Mouse (Mus musculus) stomach, embryonic 14.5 days (tissue): ENCODE measurements around the gene Pigq. TPM values are rescaled to one million over a fixed set of nuclear protein-coding genes. Genes with fewer than 3 reads are reported as not detected.

Experiments
- ATAC-seq: fragments of 200-750 bp; cut with Nextera tagmentation; 2 replicates; pipeline ENCODE4 v1.8.0; 2017; ENCODE audit warnings: low read depth, moderate TSS enrichment; ENCODE audit not compliant: insufficient number of reproducible peaks, insufficient read depth, low FRiP score
- H3K27ac ChIP-seq: fragments of 300-500 bp; sonication (generic); 2 replicates; pipeline ENCODE4 v1.5.1; 2014; ENCODE audit warnings: mild to moderate bottlenecking, low read length, moderate library complexity, mixed read lengths
- H3K27me3 ChIP-seq: fragments of 300-500 bp; sonication (generic); 2 replicates; pipeline ENCODE4 v1.6.1; 2014; ENCODE audit warnings: low read length, control low read depth, mixed read lengths; ENCODE audit not compliant: control insufficient read depth, insufficient read depth
- H3K36me3 ChIP-seq: fragments of 300-500 bp; sonication (generic); 2 replicates; pipeline ENCODE4 v1.6.1; 2014; ENCODE audit warnings: mild to moderate bottlenecking, control low read depth, low read length, moderate library complexity, mixed read lengths; ENCODE audit not compliant: control insufficient read depth, insufficient read depth
- H3K4me1 ChIP-seq: fragments of 300-500 bp; sonication (generic); 2 replicates; pipeline ENCODE4 v1.6.1; 2014; ENCODE audit warnings: low read length, control low read depth, mixed read lengths; ENCODE audit not compliant: control insufficient read depth, insufficient read depth
- H3K4me2 ChIP-seq: fragments of 300-500 bp; sonication (generic); replicated peaks from 2 replicates; pipeline ENCODE4 v1.6.1; 2014; ENCODE audit warnings: low read depth, low read length, control low read depth
- H3K4me3 ChIP-seq: fragments of 300-500 bp; sonication (generic); 2 replicates; pipeline ENCODE4 v1.5.1; 2014; ENCODE audit warnings: low read depth, low read length, control low read depth
- H3K9ac ChIP-seq: fragments of 300-500 bp; sonication (generic); replicated peaks from 2 replicates; pipeline ENCODE4 v1.6.1; 2014; ENCODE audit warnings: low read depth, mild to moderate bottlenecking, control low read depth, low read length, moderate library complexity, mixed read lengths
- H3K9me3 ChIP-seq: fragments of 300-500 bp; sonication (generic); 2 replicates; pipeline ENCODE4 v1.6.1; 2016; ENCODE audit warnings: low read depth, low read length, control low read depth; ENCODE audit not compliant: control insufficient read depth
- WGBS: fragments of 180-500 bp; shearing (Covaris S2); extraction: QIAGEN DNeasy Blood & Tissue Kit; methylation state at CpG from one replicate; pipeline ENCODE4 v1.1.7; 2014; 5-methylcytosine and 5-hydroxymethylcytosine counted together
- polyA plus RNA-seq: library from polyadenylated mRNA; unstranded; fragments of >200 nt; fragmentation: Nextera tagmentation; extraction: Ambion mirVana; gene quantifications from 2 replicates; pipeline ENCODE4 v1.2.1, GENCODE M21; 2014

Gene Pigq
- polyA plus RNA-seq, 1 experiment from 2014 or later, result 59.7 TPM

DNA sequence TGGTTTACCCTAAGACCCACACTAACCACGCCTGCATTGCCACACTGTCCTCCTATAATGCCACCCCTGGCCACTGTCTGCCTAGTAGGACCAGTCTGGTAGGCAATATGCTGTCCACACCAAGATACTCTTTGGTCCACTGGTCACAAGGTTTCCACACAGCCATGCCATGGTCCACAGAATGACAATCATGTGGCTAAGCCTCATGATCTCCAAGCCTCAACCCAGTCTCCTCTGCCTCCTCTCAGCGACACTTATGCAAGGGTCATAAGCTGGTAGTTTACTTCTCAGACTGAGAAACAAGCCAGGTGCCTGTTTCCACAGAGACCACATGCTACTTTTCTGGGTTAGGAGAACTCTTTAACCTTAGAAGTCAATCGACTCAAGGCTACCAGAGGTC lies 38.2 kb upstream of the Pigq start:
- WGBS, result 85% methylated on average over 3 of the region's 3 CpGs

DNA sequence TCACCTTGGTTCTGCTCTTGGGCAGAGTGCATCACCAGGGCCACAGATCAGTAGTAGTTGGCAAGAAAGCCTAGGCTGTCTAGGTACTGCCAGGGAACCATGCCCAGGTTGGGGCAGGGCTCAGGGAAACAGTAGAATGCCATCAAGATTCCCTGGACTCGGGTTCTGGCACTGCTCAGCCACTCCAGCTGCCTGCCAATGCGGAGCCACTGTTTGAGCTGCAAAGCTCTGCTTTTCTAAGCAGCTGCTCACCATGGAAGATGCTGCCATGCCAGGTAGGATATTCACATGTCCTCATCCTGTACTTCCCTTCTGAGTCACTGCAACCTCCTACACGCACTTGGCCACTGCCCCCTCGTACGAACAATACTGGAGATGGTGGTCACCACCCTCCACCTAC lies 36.1 kb upstream of the Pigq start:
- ATAC-seq, result no peak
- no peak overlapping the region for H3K27ac ChIP-seq
- no peak overlapping the region for H3K4me2 ChIP-seq
- H3K4me1 ChIP-seq, result peaks cover 9% of the 10 kb centered on the region
- H3K27me3 ChIP-seq, result no peaks in the 10 kb centered on the region
- no peaks in the 10 kb centered on the region for H3K9me3 ChIP-seq
- WGBS, result 88% methylated on average over 5 of the region's 5 CpGs
- H3K36me3 ChIP-seq, result no peaks in the 10 kb centered on the region
- H3K4me3 ChIP-seq, result no peak overlapping the region
- no peak overlapping the region for H3K9ac ChIP-seq

More for the DNA sequence above, 38.2 kb upstream of the Pigq start:
- H3K27ac ChIP-seq, result no peak overlapping the region
- no peaks in the 10 kb centered on the region for H3K36me3 ChIP-seq
- no peaks in the 10 kb centered on the region for H3K9me3 ChIP-seq
- H3K4me1 ChIP-seq, result peaks cover 9% of the 10 kb centered on the region
- H3K4me3 ChIP-seq, result no peak overlapping the region
- H3K9ac ChIP-seq, result no peak overlapping the region
- no peak for ATAC-seq
- H3K27me3 ChIP-seq, result no peaks in the 10 kb centered on the region
- no peak overlapping the region for H3K4me2 ChIP-seq

DNA sequence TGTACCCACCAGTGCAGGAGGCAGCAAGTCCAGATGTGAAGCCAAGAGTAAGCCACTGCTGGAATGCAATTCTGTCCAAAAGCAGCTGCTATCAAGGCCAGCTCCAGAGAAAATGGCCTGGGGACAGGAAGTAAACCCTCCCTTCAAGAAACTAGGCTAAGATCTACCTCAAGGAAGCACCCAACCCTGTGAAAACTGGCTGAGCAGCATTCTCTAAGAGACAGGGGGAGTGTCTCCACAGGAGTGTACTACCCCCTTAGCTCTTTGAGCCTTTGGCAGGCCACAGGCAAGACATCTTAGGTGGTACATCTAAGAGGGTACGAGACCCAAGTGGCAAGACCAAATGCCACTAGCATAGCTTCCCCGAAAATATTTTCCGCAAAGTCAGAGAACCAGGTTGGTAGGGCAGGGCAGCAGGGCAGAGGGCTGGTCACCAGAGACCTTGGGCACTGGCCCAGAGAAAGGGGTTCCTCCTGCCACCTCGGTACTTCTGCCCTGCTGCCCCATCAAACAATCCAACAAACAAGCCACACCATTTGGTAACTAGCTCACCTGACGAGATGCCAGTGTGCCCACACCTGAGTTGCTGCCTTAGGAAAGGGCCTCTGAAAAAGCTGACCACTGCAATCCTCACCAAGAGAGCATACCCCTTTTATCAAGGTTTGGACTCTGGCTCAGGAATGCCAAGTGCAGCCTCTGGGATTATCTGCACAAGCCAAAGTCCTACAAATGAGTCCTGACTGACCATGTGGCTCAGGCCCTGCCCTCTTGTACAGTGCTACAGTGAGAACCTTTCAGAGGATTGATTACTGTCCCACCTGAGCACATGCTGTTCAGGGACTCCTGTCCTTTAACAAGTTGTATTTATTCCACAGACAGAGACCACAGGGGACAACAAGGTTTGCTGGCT lies 35.3 kb upstream of the Pigq start:
- Histone ChIP-seq H3K9me3 (no peaks in the 10 kb centered on the region), H3K9ac (no peak overlapping the region), H3K4me2 (no peak overlapping the region), H3K27ac (no peak overlapping the region), H3K27me3 (no peaks in the 10 kb centered on the region), H3K4me3 (no peak overlapping the region), H3K36me3 (no peaks in the 10 kb centered on the region), H3K4me1 (peaks cover 9% of the 10 kb centered on the region)
- ATAC-seq, result 0 out of 2 replicates have a peak, but pooled peaks have one; percentile 23
- WGBS, result 83% methylated on average over 5 of the region's 5 CpGs

DNA sequence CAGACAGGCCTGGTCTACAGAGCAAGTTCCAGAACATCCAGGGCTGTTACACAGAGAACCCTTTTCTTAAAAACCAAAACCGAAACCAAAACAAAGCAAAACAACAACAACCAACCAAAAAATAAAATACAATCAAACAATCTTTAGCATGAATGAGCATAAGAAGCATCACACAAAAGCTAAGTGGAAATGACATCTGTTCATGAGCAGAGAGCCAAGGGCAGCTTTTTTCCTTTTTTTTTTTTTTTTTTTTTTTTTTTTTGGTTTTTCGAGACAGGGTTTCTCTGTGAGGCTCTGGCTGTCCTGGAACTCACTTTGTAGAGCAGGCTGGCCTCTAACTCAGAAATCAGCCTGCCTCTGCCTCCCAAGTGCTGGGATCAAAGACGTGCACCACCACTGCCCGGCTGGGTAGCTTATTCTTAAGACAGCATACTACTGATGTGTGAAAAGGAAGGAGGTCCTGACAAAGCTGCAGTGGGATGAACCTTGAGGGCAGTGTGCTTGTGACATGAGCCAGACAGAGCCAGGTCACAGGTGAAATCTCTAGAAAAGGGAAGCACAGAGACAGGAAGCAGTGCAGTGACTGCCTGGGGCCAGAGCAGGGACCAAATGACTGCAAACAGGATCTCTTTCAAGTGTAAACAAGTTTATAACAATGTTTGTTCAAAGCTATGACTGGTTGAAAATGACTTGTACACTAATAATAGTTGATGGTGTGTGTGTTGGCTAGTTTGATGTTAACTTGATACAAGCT lies 26.4 kb upstream of the Pigq start:
- no peak overlapping the region for H3K9ac ChIP-seq
- H3K4me2 ChIP-seq, result no peak overlapping the region
- no peaks in the 10 kb centered on the region for H3K9me3 ChIP-seq
- H3K4me1 ChIP-seq, result peaks cover 3% of the 10 kb centered on the region; the same call in 1 of the 2 replicates
- H3K27me3 ChIP-seq, result no peaks in the 10 kb centered on the region
- H3K36me3 ChIP-seq, result no peaks in the 10 kb centered on the region; the same call in 1 of the 2 replicates
- H3K4me3 ChIP-seq, result no peak overlapping the region
- H3K27ac ChIP-seq, result no peak overlapping the region
- 90% methylated on average over 4 of the region's 4 CpGs for WGBS
- no peak for ATAC-seq

DNA sequence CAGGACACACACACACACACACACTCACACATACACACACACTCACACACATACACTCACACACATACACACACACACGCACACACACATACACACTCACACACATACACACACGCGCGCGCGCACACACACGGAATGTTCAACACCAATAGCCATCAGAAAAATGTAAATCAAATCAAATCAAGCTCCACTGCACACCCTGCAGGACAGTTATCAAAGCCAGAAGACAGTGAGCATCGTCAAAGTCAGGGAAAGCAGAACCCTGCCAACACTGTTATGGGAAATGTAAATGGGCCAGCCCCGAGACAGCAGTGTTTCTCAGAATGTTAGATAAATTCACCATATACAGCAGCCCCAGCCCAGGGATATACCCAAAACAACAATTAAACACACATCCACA lies 25.7 kb upstream of the Pigq start:
- no peaks in the 10 kb centered on the region for H3K9me3 ChIP-seq
- no peak overlapping the region for H3K4me2 ChIP-seq
- no peak for ATAC-seq
- H3K4me3 ChIP-seq, result no peak overlapping the region
- no peaks in the 10 kb centered on the region; the same call in 1 of the 2 replicates for H3K36me3 ChIP-seq
- WGBS, result 92% methylated on average over 9 of the region's 9 CpGs
- peaks cover 3% of the 10 kb centered on the region; the same call in 1 of the 2 replicates for H3K4me1 ChIP-seq
- H3K27ac ChIP-seq, result no peak overlapping the region
- no peaks in the 10 kb centered on the region for H3K27me3 ChIP-seq
- H3K9ac ChIP-seq, result no peak overlapping the region

DNA sequence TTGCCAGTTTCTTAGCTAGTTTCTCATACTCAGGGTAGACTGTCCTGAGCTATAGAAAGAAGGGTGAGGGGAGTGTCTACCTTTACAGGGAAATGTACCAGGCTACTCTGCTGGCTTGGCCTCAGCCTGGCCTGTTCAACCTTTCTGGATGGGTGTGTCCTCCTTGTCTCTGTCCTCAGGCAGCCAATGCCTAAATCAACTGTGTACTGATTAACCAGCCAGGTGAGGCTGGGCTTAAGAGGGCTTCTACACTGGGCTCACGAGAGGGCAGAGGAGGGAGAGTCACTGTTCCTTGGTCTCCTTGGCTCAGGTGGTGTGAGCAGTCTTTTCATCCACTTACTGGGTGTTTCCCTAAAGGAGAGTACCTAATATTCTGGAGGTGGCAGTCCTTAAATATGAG lies 23.4 kb upstream of the Pigq start:
- no peak overlapping the region for H3K9ac ChIP-seq
- WGBS, result 48% methylated on average over 1 of the region's 1 CpGs

DNA sequence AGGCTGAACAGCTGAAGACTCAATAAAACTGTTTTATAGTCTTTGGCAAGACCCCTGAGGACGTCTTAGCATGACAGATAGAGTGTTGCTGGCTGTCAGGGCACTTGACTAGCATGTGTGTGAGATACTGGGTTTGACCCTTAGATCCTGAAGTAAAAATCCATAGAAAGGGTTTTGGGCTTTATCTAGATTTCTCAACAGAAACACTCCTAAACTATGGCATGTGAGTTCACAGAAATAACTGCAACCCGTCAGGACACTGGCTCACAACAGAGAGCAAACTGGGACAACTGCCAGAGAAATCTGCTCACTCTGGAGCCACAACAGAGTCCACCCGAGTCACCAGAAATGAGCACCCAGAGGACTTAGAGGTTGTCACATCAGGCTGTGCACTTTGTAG lies 22.9 kb upstream of the Pigq start:
- Histone ChIP-seq H3K9me3 (no peaks in the 10 kb centered on the region), H3K4me1 (peaks cover 3% of the 10 kb centered on the region; the same call in 1 of the 2 replicates), H3K27ac (no peak overlapping the region), H3K27me3 (no peaks in the 10 kb centered on the region), H3K4me3 (no peak overlapping the region), H3K9ac (no peak overlapping the region), H3K36me3 (peaks cover 8% of the 10 kb centered on the region; the same call in 1 of the 2 replicates), H3K4me2 (no peak overlapping the region)
- WGBS, result 52% methylated on average over 3 of the region's 3 CpGs
- no peak for ATAC-seq

More for the DNA sequence above, 23.4 kb upstream of the Pigq start:
- Histone ChIP-seq H3K27me3 (no peaks in the 10 kb centered on the region), H3K9me3 (no peaks in the 10 kb centered on the region), H3K4me2 (no peak overlapping the region), H3K36me3 (peaks cover 8% of the 10 kb centered on the region; the same call in 1 of the 2 replicates), H3K4me1 (peaks cover 3% of the 10 kb centered on the region; the same call in 1 of the 2 replicates), H3K27ac (no peak overlapping the region; the same call in 1 of the 2 replicates), H3K4me3 (no peak overlapping the region)
- ATAC-seq, result peak; percentile 88

DNA sequence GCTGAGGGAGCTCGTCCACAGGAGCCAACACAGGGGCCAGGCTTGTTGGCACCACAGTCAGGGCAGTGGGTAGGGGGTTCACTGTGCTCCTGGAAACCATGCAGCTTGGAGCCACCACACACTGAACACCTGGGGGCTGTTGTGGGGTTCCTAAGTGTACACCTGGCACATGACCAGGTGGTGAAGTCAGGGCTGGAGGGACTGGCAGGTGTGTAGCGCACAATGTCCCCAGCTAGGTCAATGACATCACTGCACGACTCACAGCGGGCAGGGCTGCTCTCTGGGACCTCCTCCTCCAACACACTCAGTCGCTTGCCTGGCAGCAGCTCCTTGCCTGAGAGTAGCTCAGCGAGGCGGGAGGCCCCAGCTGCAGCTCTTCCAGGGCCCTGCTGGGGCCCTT lies 19.5 kb upstream of the Pigq start:
- Histone ChIP-seq H3K9me3 (no peaks in the 10 kb centered on the region), H3K27me3 (no peaks in the 10 kb centered on the region), H3K4me1 (peaks cover 3% of the 10 kb centered on the region; the same call in 1 of the 2 replicates), H3K4me2 (no peak overlapping the region), H3K9ac (no peak overlapping the region), H3K36me3 (peaks cover 17% of the 10 kb centered on the region; the same call in 1 of the 2 replicates), H3K4me3 (no peak overlapping the region), H3K27ac (no peak overlapping the region)
- WGBS, result 92% methylated on average over 7 of the region's 7 CpGs
- ATAC-seq, result no peak
